Mouse (Mus musculus): ENCODE measurements around the gene Sh3glb2.

GRCm38 (mm10) chr2:30375893-30376292 lies 16.8 kb upstream of the Sh3glb2 start:
- TF ChIP-seq CTCF (IDR thresholded peaks at IDR 0.05) (no peak), EP300 (IDR thresholded peaks at IDR 0.05) (no peak)
